Mouse (Mus musculus) ES-Bruce4 (cell line): ENCODE measurements around the gene Polr2j.

Experiments
- EP300 ChIP-seq: IDR thresholded peaks from 2 replicates; pipeline ENCODE4 v1.6.1; 2011; ENCODE audit warnings: low read depth, low read length; ENCODE audit not compliant: insufficient read depth
- POLR2A ChIP-seq: IDR thresholded peaks from one replicate; pipeline ENCODE4 v1.8.1; 2011; ENCODE audit warnings: low read length; ENCODE audit not compliant: insufficient read depth

DNA sequence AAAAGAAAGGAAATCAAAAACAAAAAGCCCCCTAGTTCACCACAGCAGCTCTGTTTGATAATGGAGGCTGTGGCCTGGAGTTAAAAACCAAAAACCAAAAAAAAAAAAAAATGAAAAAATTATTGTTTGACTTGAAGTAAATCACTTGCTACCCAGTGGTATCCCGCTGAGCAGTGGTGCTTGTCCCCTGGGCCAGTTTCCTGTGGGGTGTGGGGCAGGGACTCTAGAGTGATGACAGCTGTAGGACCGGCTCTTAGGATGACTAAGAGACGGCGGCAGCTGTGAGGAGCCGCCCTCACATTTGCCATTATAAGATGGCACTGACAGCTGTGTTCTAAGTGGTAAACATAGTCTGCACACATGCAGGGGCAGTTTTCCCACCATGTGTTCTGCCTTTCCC, 39.0 kb downstream of the Polr2j start:
- TF ChIP-seq POLR2A = no peak
- no peak for TF ChIP-seq EP300
